Comparison of ENCODE assay signal across 15 mouse cellular contexts in the genomic region with DNA sequence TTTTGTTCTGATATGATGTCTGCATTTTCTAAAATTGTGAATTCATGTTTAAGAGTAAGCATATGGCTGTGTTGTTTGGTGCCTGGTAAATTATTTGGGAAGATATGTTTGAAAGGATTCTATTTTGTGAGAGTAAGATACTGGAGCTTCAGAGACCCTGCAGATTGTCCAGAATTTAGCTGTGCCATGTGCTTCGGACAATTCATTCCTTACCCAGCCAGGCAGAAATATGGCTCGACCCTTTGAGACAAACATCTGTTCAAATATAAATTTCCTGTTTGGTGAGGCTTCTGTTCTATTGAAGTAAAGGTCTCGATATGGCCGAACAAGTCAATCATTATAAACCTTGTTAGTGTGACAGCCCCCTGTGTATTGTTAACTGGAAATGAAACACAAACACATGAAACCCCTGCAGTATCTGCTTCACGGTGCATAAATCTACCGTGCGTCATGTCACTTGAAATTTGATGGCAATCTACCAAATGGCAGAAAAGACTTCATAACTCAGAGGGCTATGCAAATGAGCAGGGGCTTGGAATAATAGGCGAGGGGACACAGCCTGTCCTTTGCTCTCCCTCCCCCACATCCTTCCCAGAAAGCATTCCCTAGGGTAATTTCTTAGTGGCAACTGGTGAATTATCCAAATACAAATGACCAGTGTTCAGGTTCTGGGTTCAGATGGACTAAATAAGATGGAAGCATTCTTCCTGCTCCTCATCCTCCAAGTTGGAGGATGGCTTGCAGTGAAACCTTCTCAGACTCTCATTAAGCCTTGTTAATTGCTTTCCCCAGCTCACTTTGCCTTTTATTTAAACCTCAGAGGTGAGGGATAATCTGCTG.
DNase-seq lines count a peak whose midpoint lies in the region; ATAC-seq lines count a peak whose summit lies in the region.
"Had no signal": no experiment of that assay in that cellular context is flagged by ENCODE, and none has a peak within 500 bp of the region (broad histone marks: within the 10 kb centered on the region; RNA-seq: fewer than 3 reads in every experiment).

No protein-coding gene starts in this region.

- H3K9ac ChIP-seq in forebrain, embryonic 13.5 days: no peak overlapping the region
- no peak overlapping the region for H3K9ac ChIP-seq in neural tube, embryonic 14.5 days (replicated peaks; ENCODE audit: low read depth, low read length)
- H3K9ac ChIP-seq: embryonic facial prominence, embryonic 12.5 days; limb, embryonic 13.5 days; stomach, embryonic 15.5 days had no signal

- peak overlapping the region; percentile 74 for H3K27ac ChIP-seq in forebrain, embryonic 13.5 days
- no peak overlapping the region for H3K27ac ChIP-seq in neural tube, embryonic 14.5 days (ENCODE audit: low read depth, low read length)
- H3K27ac ChIP-seq: embryonic facial prominence, embryonic 12.5 days; limb, embryonic 13.5 days; stomach, embryonic 15.5 days had no signal

- H3K27me3 ChIP-seq in forebrain, embryonic 13.5 days: no peaks in the 10 kb centered on the region
- no peaks in the 10 kb centered on the region for H3K27me3 ChIP-seq in neural tube, embryonic 14.5 days (ENCODE audit: control insufficient read depth, insufficient read depth, low read length)
- H3K27me3 ChIP-seq: embryonic facial prominence, embryonic 12.5 days; limb, embryonic 13.5 days; stomach, embryonic 15.5 days had no signal

- peak overlapping the region; percentile 17 for H3K4me2 ChIP-seq in forebrain, embryonic 13.5 days
- no peak overlapping the region for H3K4me2 ChIP-seq in neural tube, embryonic 14.5 days (ENCODE audit: low read depth, low read length)
- H3K4me2 ChIP-seq: embryonic facial prominence, embryonic 12.5 days; limb, embryonic 13.5 days; stomach, embryonic 15.5 days had no signal

- 13% methylated on average over 8 of the region's 8 CpGs for WGBS in forebrain, embryonic 13.5 days
- WGBS in neural tube, embryonic 14.5 days: 5% methylated on average over 8 of the region's 8 CpGs

- H3K9me3 ChIP-seq in forebrain, embryonic 13.5 days (replicated peaks): no peaks in the 10 kb centered on the region
- no peaks in the 10 kb centered on the region for H3K9me3 ChIP-seq in neural tube, embryonic 14.5 days (ENCODE audit: control insufficient read depth, low read length)
- H3K9me3 ChIP-seq: embryonic facial prominence, embryonic 12.5 days; limb, embryonic 13.5 days; stomach, embryonic 15.5 days had no signal

- peak; percentile 1 to 5 for DNase-seq in cerebellum, postnatal 14 days
- no peak for DNase-seq in cerebellum, adult 18-20 months
- DNase-seq in mesoderm, embryonic 11.5 days (ENCODE audit: low read depth, low spot score): peak; percentile 64
- no peak for DNase-seq in gastrocnemius, postnatal 10 days
- no peak for DNase-seq in adrenal gland, adult 2 months
- no peak for DNase-seq in spleen, postnatal 10 days (ENCODE audit: low spot score in 2 of 2)
- DNase-seq: right cerebral cortex, postnatal 14 days had no signal

- H3K36me3 ChIP-seq in forebrain, embryonic 13.5 days (ENCODE audit: poor library complexity, severe bottlenecking): no peaks in the 10 kb centered on the region
- H3K36me3 ChIP-seq in neural tube, embryonic 14.5 days (ENCODE audit: control insufficient read depth, insufficient read depth, low read length): no peaks in the 10 kb centered on the region
- H3K36me3 ChIP-seq: embryonic facial prominence, embryonic 12.5 days; limb, embryonic 13.5 days; stomach, embryonic 15.5 days had no signal

- peaks cover 18% of the 10 kb centered on the region for H3K4me1 ChIP-seq in forebrain, embryonic 13.5 days
- peaks cover 3% of the 10 kb centered on the region; the same call in 1 of the 2 replicates for H3K4me1 ChIP-seq in neural tube, embryonic 14.5 days (ENCODE audit: control insufficient read depth, insufficient read depth, low read length)
- H3K4me1 ChIP-seq: limb, embryonic 13.5 days; stomach, embryonic 15.5 days had no signal

- peak; percentile 91 for ATAC-seq in forebrain, embryonic 13.5 days
- ATAC-seq in neural tube, embryonic 14.5 days (ENCODE audit: low read depth): peak; percentile 89
- ATAC-seq: activated CD4-positive, CD25-positive, alpha-beta regulatory T cell, adult 4 months; intestine, postnatal 0 days; lung, postnatal 0 days had no signal

- no peak overlapping the region for H3K4me3 ChIP-seq in forebrain, embryonic 13.5 days
- H3K4me3 ChIP-seq in neural tube, embryonic 14.5 days (ENCODE audit: low read depth, low read length): no peak overlapping the region
- H3K4me3 ChIP-seq: embryonic facial prominence, embryonic 12.5 days; limb, embryonic 13.5 days; stomach, embryonic 15.5 days had no signal

Comparison
In these comparisons a context has a peak if more than half of its experiments do, and no peak if none do; other contexts are left out.
1. DNase-seq: peak in cerebellum, postnatal 14 days (2 of 2) and mesoderm, embryonic 11.5 days (single experiment); none in cerebellum, adult 18-20 months (0 of 2), gastrocnemius, postnatal 10 days (single experiment), adrenal gland, adult 2 months (single experiment) and spleen, postnatal 10 days (0 of 2).